Mouse (Mus musculus) heart, postnatal 36 days (tissue): ENCODE results near the gene Faf1. TPM values are rescaled to one million over a fixed set of nuclear protein-coding genes. Genes with fewer than 3 reads are reported as not detected.

ENCODE experiments used
- DNase-seq, 2 experiments: peaks; one replicate each; pipeline ENCODE4 v3.0.0; 2021 to 2022
- intact Hi-C: fragments of 180-260 bp; cut with DNase I; formaldehyde crosslinking; loops from one replicate; pipeline ENCODE4 v1.15.1; 2025
- total RNA-seq, 2 experiments: library from RNA; stranded (reverse); gene quantifications; 2 replicates each; pipeline ENCODE4 v1.2.3; 2021

Faf1 gene
- total RNA-seq, 2 experiments from 2014 or later = 42.4 to 45.3 TPM

GRCm38 (mm10) chr4:109986748-109987355 is 310.5 kb downstream of the Faf1 start:
- no peak for DNase-seq
- intact Hi-C loops = no loop called here

GRCm38 (mm10) chr4:109987560-109988362 is 311.4 kb downstream of the Faf1 start:
- no peak for DNase-seq
- intact Hi-C loops = no loop called here

DNA sequence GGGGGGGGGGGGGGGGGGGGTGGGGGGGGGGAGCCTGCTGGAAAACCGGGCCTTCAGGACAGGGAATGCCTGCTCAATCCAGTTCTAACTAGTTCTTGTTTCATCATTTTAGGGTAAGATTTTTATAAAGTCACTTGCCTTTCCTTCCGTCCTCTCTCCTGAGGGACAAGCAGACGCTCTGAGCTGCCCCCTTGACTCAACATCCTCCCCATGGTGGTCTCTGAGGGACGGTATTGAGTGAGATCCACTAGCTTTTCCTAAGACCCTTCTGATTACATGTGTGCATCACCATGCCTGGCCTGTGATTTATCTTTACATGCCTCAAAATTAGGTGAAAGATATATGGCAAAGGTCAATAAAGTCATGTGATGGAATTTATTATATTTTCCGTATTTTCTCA is 312.0 kb downstream of the Faf1 start:
- intact Hi-C loops = no loop called here
- DNase-seq = no peak

DNA sequence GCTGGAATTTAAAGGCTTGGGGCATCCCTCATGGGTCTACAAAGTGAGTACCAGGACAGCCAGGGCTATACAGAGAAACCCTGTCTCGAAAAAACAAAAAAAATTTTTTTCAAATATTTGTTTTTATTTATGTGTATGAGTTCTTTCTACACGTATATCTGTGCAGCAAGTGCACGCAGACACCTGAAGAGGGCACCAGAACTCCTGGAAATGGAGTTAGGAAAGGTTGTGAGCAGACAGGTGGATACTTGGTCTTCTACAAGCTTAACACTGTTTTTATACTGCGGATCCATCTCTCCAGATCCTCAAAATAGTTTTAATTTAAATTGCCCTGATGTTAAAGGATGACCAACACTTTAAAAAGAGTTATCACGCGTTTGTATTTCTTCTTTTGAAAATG is 312.8 kb downstream of the Faf1 start:
- DNase-seq = no peak
- intact Hi-C loops = no loop called here

- DNase-seq = no peak
- intact Hi-C loops = no loop called here
Measured at GRCm38 (mm10) chr4:110006044-110006443, 329.7 kb downstream of the Faf1 start.

Other genes with a start within 250 kb of the Faf1 start
- gene Rnf11, start 191.9 kb upstream of the Faf1 start, total RNA-seq = 100 to 1,000 TPM; 102 to 106 TPM
- not detected for gene 4930522H14Rik, start 145.3 kb upstream of the Faf1 start, total RNA-seq
- gene Cdkn2c, start 9.4 kb upstream of the Faf1 start, total RNA-seq = 10 to 100 TPM; 13.0 to 16.6 TPM